Mouse (Mus musculus): ENCODE data around the gene Olfr1233.

The Olfr1233 gene

GRCm38 (mm10) chr2:89342298-89342697 is at the start of gene Olfr1233:
TSS of gene Olfr1233 (minus strand) at chr2:89342398.
- DNase-seq = no peak

GRCm38 (mm10) chr2:89364765-89365164 is 22.6 kb upstream of the Olfr1233 start, which contains the start of gene Olfr1234:
TSS of gene Olfr1234 (minus strand) at chr2:89364865.
- no peak for DNase-seq

GRCm38 (mm10) chr2:89329575-89329974 is 12.6 kb downstream of the Olfr1233 start, which contains the start of gene Olfr1232:
TSS of gene Olfr1232 (minus strand) at chr2:89329675.
- no peak for DNase-seq

GRCm38 (mm10) chr2:89306974-89307373 is 35.2 kb downstream of the Olfr1233 start, which contains the start of gene Olfr1231:
TSS of gene Olfr1231 (minus strand) at chr2:89307074.
- DNase-seq = no peak

GRCm38 (mm10) chr2:89297168-89297567 is 45.0 kb downstream of the Olfr1233 start, which contains the start of gene Olfr1230:
TSS of gene Olfr1230 (minus strand) at chr2:89297268.
- DNase-seq = no peak

- no peak for DNase-seq
Observed at GRCm38 (mm10) chr2:89287914-89288313, 54.3 kb downstream of the Olfr1233 start, which contains the start of gene Olfr1229. TSS of gene Olfr1229 (minus strand) at chr2:89288014.

Data from cerebellum, postnatal 10 days (tissue).